Mouse (Mus musculus) heart, postnatal 25 days (tissue): ENCODE measurements around the gene Terb2. TPM values are rescaled to one million over a fixed set of nuclear protein-coding genes. Genes with fewer than 3 reads are reported as not detected.

Source experiments
- DNase-seq: peaks from one replicate; pipeline ENCODE4 v3.0.0; 2022; ENCODE audit warnings: low spot score
- intact Hi-C: fragments of 180-260 bp; cut with DNase I; formaldehyde crosslinking; loops from one replicate; pipeline ENCODE4 v1.15.1; 2025
- total RNA-seq, 2 experiments: library from RNA; stranded (reverse); gene quantifications; 2 replicates each; pipeline ENCODE4 v1.2.3; 2021

Terb2 gene
- total RNA-seq, 2 experiments from 2014 or later: not detected

DNA sequence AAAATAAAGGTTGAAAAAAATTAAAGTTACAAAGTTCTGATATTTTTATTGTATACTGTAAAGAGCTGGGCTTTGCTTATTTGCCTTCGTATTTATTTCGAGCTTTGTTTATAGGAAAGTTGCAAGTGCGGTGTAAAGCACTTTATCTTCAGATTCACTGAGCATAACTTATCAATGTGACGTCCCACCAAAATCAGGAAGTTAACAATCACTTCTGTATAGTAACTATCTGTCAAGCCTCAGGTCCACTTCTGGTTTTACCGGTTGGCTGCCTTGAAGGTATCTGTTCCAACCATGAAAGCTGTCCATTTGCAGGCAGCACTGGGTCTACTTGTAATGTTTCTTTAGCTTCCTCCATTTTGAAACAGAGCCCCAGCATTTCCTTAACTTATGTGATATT is 36.2 kb downstream of the Terb2 start:
- intact Hi-C loops: no loop called here
- DNase-seq: no peak

DNA sequence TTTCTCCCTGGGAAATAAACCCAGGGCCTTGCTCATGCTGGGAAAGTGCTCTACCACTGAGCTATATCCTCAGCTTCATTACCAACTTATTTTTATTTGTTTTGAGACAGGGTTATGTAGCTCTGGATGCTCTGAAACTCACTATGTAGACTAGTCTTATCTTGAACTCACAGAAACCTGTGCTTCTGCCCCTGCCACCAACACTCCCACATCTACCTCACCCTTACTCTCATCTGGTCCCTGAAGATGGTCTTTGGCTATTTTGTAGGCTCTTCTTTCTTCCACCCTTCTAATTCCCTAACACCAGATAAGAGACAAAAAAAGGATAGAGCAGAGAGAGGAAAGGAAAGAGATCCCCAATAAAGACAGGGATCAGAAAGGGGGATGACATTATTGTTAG is 37.6 kb downstream of the Terb2 start:
- intact Hi-C loops: no loop called here
- DNase-seq: no peak

DNA sequence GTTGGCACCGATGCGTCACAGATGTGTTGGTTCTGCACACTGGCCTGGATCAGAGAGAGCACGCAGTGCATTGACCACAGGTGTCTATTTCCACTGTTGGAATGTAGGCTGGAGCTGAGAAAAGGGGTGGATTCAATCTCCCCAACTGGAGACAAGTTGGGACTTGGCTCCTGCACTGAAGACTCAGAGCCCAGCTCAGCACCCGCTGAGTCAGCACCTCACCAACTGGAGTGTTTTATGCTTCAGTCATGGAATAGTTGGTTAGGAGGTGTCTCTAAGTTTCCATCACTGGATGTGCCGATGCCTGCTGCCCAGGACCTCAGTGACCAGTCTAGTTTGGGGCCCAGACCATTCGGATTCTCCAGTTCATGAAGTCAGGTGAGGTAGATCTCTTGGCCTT is 44.3 kb downstream of the Terb2 start:
- DNase-seq: no peak
- intact Hi-C loops: no loop called here

GRCm38 (mm10) chr2:122231616-122232015 is 45.5 kb downstream of the Terb2 start:
- intact Hi-C loops: no loop called here
- no peak for DNase-seq

DNA sequence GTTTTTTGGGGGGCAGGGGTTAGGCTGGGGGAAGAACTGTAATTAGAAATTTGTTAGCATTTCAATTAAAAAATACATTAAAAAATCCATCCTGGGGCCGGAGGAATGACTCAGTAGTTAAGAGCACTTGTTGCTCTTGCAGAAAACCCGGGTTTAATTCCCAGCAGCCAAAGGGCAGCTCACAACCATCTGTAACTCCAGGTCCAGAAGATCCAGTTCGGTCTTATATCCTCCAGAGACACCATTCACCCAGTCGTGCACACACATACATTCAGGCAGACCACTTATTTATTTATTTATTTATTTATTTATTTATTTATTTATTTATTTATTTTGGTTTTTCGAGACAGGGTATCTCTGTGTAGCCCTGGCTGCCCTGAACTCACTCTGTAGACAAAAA is 47.3 kb downstream of the Terb2 start:
- intact Hi-C loops: no loop called here

DNA sequence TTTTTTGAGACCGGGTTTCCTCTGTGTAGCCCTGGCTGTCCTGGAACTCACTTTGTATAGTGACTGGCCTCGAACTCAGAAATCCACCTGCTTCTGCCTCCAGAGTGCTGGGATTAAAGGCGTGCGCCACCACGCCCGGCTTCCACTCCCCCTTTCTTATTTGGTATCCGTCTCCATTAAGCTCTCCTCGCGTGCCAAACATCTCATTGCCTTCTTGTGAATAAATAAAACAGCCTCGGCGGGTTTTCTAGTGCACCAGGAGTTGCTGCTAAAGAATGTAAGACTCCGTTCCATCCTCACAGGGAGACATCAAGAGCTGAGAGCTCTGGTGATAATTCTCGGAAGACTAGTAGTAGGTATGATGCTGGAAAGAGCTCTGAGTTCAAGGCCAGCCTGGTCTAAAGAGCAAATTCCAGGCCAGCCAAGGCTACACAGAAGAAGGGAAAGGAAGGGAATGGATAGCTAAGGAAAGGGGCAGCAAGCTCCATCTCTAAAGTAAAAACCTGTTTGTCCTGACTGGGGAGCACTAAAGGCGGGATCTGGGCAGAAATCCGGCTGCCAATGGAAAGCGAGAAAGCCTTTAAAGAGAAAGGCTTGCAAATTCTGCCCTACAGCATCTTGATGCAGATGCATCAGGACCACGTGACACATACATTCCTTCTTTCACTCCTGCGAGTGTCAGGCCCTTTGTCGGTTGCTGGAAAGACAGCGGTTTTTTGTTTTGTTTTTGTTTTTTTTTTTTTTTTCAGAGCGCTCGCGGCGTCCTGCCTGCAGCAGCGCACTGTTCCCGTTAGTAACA is 47.9 kb downstream of the Terb2 start:
- intact Hi-C loops: no loop called here
- no peak for DNase-seq

More for the DNA sequence above, 47.3 kb downstream of the Terb2 start:
- no peak for DNase-seq

DNA sequence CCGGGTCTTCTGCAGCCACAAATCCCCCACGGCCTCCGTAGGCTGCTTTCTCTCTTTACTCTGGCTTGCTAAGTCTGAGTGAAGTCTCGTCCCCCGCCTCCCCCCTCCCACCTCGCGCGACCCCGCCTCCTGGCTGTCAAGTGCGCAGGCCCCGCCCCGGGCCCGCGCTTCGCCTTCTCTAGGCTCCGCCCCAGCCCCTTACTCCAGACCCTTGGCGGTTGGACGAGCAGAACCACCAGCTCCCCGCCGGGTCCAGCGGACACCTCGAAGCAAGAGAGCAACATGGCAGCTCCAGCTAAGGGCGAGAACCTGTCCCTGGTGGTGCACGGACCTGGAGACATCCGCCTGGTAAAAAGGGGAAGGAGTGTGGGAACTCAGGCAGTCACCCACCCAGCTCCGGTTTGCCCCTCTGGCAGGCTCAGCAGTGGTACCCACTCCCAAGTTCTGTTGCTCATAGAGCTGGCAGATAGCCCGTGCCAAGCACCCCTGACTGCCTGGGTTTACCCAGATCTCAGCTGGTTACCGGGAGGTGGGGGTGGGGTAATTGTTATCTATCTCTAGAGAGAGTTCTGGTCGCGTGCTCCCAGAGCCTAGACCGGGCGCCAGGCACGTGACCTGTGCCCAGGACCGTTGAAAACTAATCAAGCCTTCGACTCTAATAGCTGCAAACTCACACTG is 48.7 kb downstream of the Terb2 start, which contains the start of gene Sord:
Sord (plus strand) TSS at position 139 of the 678 bp plus-strand sequence.
- intact Hi-C loops: no loop called here
- peak; percentile 53 for DNase-seq

DNA sequence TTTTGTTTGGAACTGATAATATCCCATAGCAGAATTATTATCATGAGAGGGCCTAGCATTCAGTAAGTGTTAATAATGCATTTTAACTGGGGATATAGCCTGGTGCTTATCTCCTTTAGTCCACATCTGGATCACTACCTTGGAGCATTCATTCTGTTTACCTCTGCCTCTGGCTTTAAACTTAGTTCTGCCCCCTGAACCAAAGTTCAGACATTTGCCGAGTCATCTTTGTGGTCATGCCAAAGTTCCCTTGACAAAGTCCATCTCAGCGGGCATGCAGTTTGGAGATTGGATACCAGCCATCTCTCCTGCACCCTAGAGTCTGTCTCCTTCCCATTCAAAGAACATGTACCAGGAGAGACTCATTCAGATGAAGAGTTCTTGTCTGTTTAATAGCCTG is 49.4 kb downstream of the Terb2 start:
- no peak for DNase-seq
- intact Hi-C loops: no loop called here

GRCm38 (mm10) chr2:122236321-122236720 is 50.2 kb downstream of the Terb2 start:
- intact Hi-C loops: no loop called here
- no peak for DNase-seq

DNA sequence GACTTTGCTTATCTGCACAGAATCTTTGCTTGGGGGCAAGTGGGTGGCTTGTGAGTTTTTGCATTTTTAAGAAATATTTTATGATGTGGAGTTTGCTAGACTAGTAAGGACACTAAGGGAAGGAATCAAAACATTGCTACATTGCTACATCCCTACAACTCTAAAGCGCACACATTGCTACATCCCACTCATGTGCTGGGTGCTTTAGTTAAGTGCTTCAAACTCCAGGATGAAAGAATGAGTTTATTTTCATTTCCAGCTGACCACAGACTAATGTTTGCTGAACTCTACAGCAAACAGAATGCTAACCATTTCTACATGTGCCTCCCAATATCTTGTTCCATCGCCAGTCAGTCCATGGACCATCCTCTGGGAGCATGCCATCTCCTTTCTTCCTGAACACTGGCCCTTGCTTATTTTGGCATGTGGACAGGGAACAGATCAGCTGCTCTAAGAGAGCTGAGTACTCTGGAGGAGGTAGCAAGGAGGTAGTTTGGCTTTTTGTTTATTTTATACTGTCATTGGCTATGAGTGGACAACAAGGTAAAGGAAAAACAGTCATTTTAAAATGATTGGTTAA is 51.9 kb downstream of the Terb2 start:
- DNase-seq: no peak

GRCm38 (mm10) chr2:122240735-122241134 is 54.7 kb downstream of the Terb2 start:
- no peak for DNase-seq
- intact Hi-C loops: no loop called here

More for the DNA sequence above, 51.9 kb downstream of the Terb2 start:
- intact Hi-C loops: no loop called here

- intact Hi-C loops: no loop called here
- no peak for DNase-seq
Observed at GRCm38 (mm10) chr2:122241226-122241625, 55.2 kb downstream of the Terb2 start.

- intact Hi-C loops: no loop called here
- no peak for DNase-seq
Observed at GRCm38 (mm10) chr2:122241935-122242334, 55.9 kb downstream of the Terb2 start.

DNA sequence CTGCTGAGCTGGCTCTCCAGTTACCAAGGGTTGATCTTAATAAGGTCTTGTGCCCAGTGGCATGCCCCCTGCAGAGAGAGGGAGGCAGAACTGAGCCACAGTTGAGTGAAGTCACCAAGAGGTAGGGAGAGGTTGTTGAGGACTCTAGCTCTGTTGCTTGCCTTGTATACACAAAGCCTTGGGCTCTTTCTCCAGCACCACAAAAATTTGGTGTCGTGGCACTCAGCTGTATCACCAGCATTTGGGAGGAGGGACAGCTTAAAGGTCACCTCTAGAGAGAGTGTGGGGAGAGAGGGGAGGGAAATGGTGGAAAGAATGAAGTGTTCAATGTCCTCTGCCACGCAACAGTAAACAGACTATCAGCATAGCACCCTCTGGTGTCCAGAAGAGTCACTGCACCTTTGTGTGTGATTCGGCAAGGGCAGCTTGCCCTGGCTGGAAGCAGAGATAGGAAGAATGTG is 57.6 kb downstream of the Terb2 start:
- intact Hi-C loops: loop anchor here (2.0 kb wide), 1 partner anchor 49 kb away; no protein-coding TSS in a partner anchor
- DNase-seq: peak; percentile 22

GRCm38 (mm10) chr2:122247786-122248185 is 61.7 kb downstream of the Terb2 start:
- DNase-seq: no peak
- intact Hi-C loops: loop anchor here (5.0 kb wide), 1 partner anchor 175 kb away; no protein-coding TSS in a partner anchor

DNA sequence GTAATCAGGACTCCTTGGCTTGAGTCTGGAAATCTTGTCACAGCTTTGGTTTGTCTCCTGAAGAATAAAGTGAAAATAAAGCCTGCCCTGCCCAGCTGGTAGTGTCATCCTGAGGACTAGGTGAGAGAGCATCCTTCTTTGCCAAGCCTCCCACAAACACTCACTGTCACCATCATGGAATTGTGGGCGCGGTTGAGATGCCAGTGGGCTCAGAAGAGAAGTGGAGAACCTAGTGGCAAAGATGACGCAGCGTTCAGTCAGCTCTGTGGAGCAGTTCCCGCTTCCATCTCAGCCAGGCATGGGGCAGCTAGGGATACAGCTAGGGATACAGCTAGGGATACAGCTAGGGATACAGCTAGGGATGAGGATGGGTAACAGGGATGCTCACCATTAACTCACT is 69.9 kb downstream of the Terb2 start:
- intact Hi-C loops: no loop called here

More for the DNA sequence above, 69.9 kb downstream of the Terb2 start:
- DNase-seq: no peak

Other genes starting within 250 kb of the Terb2 start
- gene Ctdspl2, start 230.3 kb upstream of the Terb2 start, total RNA-seq: 10 to 100 TPM; 14.8 to 15.8 TPM
- gene Mageb3, start 230.2 kb upstream of the Terb2 start, total RNA-seq: not detected
- 10 to 100 TPM; 20.0 to 21.4 TPM for gene Eif3j1, start 157.7 kb upstream of the Terb2 start, total RNA-seq
- 10 to 100 TPM; 10.2 to 11.3 TPM for gene Spg11, start 67.9 kb upstream of the Terb2 start, total RNA-seq
- 100 to 1,000 TPM; 132 to 152 TPM for gene B2m, start 38.6 kb upstream of the Terb2 start, total RNA-seq
- gene Trim69, start 25.6 kb upstream of the Terb2 start, total RNA-seq: not detected
- gene Patl2, start 83 bp upstream of the Terb2 start, total RNA-seq: not detected
- 100 to 1,000 TPM; 120 to 128 TPM for gene Sord, start 48.5 kb downstream of the Terb2 start, total RNA-seq
- gene Duox2, start 112.2 kb downstream of the Terb2 start, total RNA-seq: under 1 TPM; 0.44 to 0.45 TPM
- under 1 TPM; 0.17 to 0.26 TPM for gene Duoxa2, start 112.6 kb downstream of the Terb2 start, total RNA-seq
- under 1 TPM; 0.28 to 0.29 TPM for gene Duoxa1, start 127.5 kb downstream of the Terb2 start, total RNA-seq
- gene Duox1, start 129.4 kb downstream of the Terb2 start, total RNA-seq: under 1 TPM; 0.20 to 0.23 TPM
- 1 to 10 TPM; 3.7 to 6.6 TPM for gene Shf, start 182.9 kb downstream of the Terb2 start, total RNA-seq
- 10 to 100 TPM; 18.8 to 23.8 TPM for gene Slc28a2, start 240.2 kb downstream of the Terb2 start, total RNA-seq